Mouse (Mus musculus) kidney, postnatal 0 days (tissue): ENCODE measurements around the gene Supt6. TPM values are rescaled to one million over a fixed set of nuclear protein-coding genes. Genes with fewer than 3 reads are reported as not detected.

Experiments
- ATAC-seq: fragments of 200-750 bp; cut with Nextera tagmentation; replicated peaks from 2 replicates; pipeline ENCODE4 v1.8.0; 2017; ENCODE audit warnings: low read depth, moderate number of reproducible peaks, moderate TSS enrichment, moderate library complexity; ENCODE audit not compliant: low FRiP score
- DNase-seq: peaks from one replicate; pipeline ENCODE4 v3.0.0-alpha.2; 2016; ENCODE audit warnings: low spot score
- H3K27ac ChIP-seq: fragments of 300-500 bp; sonication (generic); 2 replicates; pipeline ENCODE4 v1.5.1; 2014; ENCODE audit warnings: mild to moderate bottlenecking
- H3K27me3 ChIP-seq: fragments of 300-500 bp; sonication (generic); 2 replicates; pipeline ENCODE4 v1.6.1; 2014; ENCODE audit warnings: low read length, mixed read lengths; ENCODE audit not compliant: insufficient read depth
- H3K36me3 ChIP-seq: fragments of 300-500 bp; sonication (generic); 2 replicates; pipeline ENCODE4 v1.6.1; 2014; ENCODE audit warnings: low read length, mixed read lengths; ENCODE audit not compliant: insufficient read depth
- H3K4me1 ChIP-seq: fragments of 300-500 bp; sonication (generic); replicated peaks from 2 replicates; pipeline ENCODE4 v1.6.1; 2014; ENCODE audit warnings: antibody characterized with exemption, low read length, mixed read lengths; ENCODE audit not compliant: insufficient read depth
- H3K4me2 ChIP-seq: fragments of 300-500 bp; sonication (generic); 2 replicates; pipeline ENCODE4 v1.6.1; 2014; ENCODE audit warnings: mild to moderate bottlenecking, low read length, moderate library complexity, mixed read lengths
- H3K4me3 ChIP-seq: fragments of 300-500 bp; sonication (generic); replicated peaks from 2 replicates; pipeline ENCODE4 v1.5.1; 2014; ENCODE audit warnings: low read depth, low read length
- H3K9ac ChIP-seq: fragments of 300-500 bp; sonication (generic); 2 replicates; pipeline ENCODE4 v1.6.1; 2014; ENCODE audit warnings: low read depth, low read length
- H3K9me3 ChIP-seq: fragments of 300-500 bp; sonication (generic); replicated peaks from 2 replicates; pipeline ENCODE4 v1.6.1; 2016; ENCODE audit warnings: low read length, inconsistent platforms, mixed read lengths
- CTCF ChIP-seq: IDR thresholded peaks from 2 replicates; pipeline ENCODE4 v1.5.1; 2016; ENCODE audit warnings: antibody characterized with exemption, low read depth, mild to moderate bottlenecking, moderate library complexity
- WGBS: fragments of 180-500 bp; shearing (Covaris S2); extraction: QIAGEN DNeasy Blood & Tissue Kit; methylation state at CpG from one replicate; pipeline ENCODE4 v1.1.7; 2014; 5-methylcytosine and 5-hydroxymethylcytosine counted together
- polyA plus RNA-seq: library from polyadenylated mRNA; unstranded; fragments of >200 nt; fragmentation: Nextera tagmentation; extraction: Ambion mirVana; gene quantifications from 2 replicates; pipeline ENCODE4 v1.2.1, GENCODE M21; 2015

The Supt6 gene
- polyA plus RNA-seq, 1 experiment from 2014 or later: 14.4 TPM

DNA sequence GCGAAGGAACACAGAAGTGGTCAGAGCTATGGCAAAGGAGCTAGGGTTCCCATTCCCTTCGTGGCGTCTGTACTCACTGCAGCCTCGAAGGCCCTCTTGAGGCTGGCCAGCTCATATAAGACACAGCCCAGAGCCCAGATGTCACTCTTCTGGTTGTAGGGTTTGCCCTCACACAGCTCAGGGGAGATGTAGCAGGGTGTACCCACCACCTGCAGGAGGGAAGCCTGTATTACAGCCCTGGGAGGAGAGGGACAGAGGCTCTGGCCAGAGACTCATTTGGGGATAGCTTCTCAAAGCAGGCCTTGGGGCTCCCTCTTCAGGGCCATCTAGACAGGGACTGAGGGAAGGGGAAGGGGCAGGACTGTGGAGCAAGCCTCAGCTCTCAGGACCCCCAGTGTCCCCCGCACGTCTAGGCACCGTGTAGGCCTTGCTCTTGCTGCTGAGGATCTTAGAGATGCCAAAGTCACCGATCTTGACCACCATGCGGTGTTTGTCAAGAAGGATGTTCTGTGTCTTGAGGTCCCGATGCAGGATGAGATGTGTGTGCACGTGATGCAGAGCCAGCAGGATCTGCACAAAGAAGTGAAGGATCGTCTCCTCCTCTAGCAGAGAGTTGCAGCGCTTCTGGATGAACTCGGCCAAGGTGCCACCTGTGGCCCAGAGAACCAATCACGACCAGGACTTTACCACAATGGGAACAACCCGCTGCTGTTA lies 73.6 kb downstream of the Supt6 start:
- Histone ChIP-seq H3K27ac (no peak overlapping the region), H3K4me3 (no peak overlapping the region), H3K36me3 (peaks cover 5% of the 10 kb centered on the region; the same call in 1 of the 2 replicates), H3K9me3 (no peaks in the 10 kb centered on the region), H3K4me1 (peaks cover 6% of the 10 kb centered on the region; the same call in 1 of the 2 replicates), H3K9ac (no peak overlapping the region), H3K27me3 (no peaks in the 10 kb centered on the region), H3K4me2 (no peak overlapping the region)
- ATAC-seq: no peak
- 86% methylated on average over 16 of the region's 16 CpGs for WGBS
- no peak for DNase-seq
- peak; percentile 61 for TF ChIP-seq CTCF

DNA sequence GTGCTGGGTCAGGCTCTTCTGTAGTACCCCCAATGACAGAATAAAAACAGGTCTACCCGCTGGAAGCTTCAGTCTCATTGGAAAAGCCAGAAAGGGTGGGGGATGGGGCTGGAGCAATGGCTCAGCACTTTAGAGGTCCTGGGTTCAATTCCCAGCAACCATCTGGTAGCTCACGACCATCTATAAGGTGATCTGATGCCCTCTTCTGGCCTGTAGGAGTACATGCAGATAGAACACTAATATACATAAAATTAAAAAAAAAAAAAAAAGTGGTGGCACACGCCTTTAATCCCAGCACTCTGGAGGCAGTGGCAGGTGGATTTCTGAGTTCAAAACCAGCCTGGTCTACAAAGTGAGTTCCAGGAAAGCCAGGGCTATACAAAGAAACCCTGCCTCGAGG lies 74.5 kb downstream of the Supt6 start:
- H3K4me1 ChIP-seq: peaks cover 5% of the 10 kb centered on the region
- H3K9ac ChIP-seq: no peak overlapping the region
- ATAC-seq (no peak), DNase-seq (no peak)
- H3K4me3 ChIP-seq: no peak overlapping the region
- H3K9me3 ChIP-seq: no peaks in the 10 kb centered on the region
- peak; percentile 49; the same call in 1 of the 2 replicates for TF ChIP-seq CTCF
- no peak overlapping the region for H3K27ac ChIP-seq
- peaks cover 5% of the 10 kb centered on the region; the same call in 1 of the 2 replicates for H3K36me3 ChIP-seq
- WGBS: 79% methylated on average over 4 of the region's 4 CpGs
- H3K27me3 ChIP-seq: no peaks in the 10 kb centered on the region
- H3K4me2 ChIP-seq: no peak overlapping the region

DNA sequence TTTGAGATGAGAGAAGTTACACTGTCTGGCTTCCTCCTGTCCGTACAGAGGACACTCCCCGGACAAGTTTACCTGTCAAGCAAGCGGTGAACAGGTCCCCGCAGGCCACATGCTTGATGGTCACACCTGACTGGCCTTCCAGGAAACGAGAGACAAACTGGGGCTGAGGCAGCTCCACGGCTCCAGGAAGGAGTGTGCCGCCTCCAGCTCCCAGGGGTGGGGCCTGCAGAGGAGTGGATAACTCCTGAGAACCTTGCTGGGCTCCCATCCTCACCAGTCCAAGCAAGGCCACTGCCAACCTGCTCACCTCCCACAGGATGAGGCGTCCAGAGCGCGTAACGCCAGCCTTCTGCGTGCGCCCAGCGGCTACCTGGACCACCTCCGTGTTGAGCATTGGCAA lies 75.5 kb downstream of the Supt6 start:
- no peaks in the 10 kb centered on the region for H3K27me3 ChIP-seq
- ATAC-seq: no peak; the same call in 1 of the 2 replicates
- H3K27ac ChIP-seq: no peak overlapping the region
- peaks cover 13% of the 10 kb centered on the region for H3K4me1 ChIP-seq
- peaks cover 5% of the 10 kb centered on the region; the same call in 1 of the 2 replicates for H3K36me3 ChIP-seq
- no peaks in the 10 kb centered on the region for H3K9me3 ChIP-seq
- H3K4me3 ChIP-seq: no peak overlapping the region
- no peak overlapping the region for H3K4me2 ChIP-seq
- 0 out of 2 replicates have a peak overlapping the region, but pooled peaks have one; percentile 8 for H3K9ac ChIP-seq
- DNase-seq: no peak
- WGBS: 72% methylated on average over 15 of the region's 15 CpGs
- TF ChIP-seq CTCF: no peak

DNA sequence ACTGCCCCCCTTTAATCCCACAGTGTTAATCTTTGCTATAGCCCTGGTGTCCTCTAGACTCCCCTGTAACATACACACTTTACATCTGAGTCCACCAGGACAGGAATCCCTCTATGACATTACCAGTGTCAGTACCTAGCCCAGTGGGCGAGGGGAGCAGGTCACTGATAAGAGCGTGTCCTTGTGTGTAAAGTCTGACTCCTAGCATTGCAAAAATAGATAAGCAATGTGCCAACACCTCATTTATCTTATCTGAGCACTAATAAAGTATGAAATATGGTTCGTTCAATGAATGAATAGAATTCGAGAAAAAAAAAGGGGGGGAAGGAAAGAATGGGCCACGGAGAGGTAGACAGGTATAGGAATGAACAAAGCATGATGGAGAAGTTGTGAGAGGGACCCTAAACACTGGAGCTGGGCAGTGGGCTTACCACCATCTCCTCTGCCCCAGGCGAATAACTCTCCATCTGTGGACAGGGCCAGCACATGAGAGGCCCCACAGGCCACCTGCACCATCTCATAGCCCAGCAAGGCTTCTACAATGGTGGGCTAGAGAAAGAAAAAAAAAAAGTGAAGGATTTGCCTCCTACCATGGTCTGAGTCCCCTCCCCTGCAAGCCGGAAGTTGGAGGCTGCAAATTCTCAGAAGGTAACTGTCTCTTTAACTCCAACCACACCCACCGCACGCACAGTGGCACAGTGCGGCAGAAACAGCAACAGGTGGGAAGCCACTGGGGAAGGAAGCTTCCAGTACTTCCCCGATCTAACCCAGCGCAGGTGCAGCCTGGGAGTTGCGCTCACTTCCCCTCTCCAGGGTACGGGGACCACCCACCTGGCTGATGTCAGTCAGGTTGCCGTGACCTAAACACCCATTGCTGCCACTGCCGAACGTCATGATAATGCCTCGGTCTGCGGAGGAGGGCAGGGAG lies 77.0 kb downstream of the Supt6 start:
- peaks cover 9% of the 10 kb centered on the region for H3K4me1 ChIP-seq
- 58% methylated on average over 19 of the region's 19 CpGs for WGBS
- no peak overlapping the region for H3K27ac ChIP-seq
- TF ChIP-seq CTCF: no peak
- H3K27me3 ChIP-seq: no peaks in the 10 kb centered on the region
- no peak overlapping the region for H3K4me3 ChIP-seq
- no peak for DNase-seq
- no peak overlapping the region for H3K9ac ChIP-seq
- peak overlapping the region; percentile 9; the same call in 1 of the 2 replicates for H3K4me2 ChIP-seq
- H3K9me3 ChIP-seq: no peaks in the 10 kb centered on the region
- H3K36me3 ChIP-seq: peaks cover 5% of the 10 kb centered on the region; the same call in 1 of the 2 replicates
- no peak for ATAC-seq

DNA sequence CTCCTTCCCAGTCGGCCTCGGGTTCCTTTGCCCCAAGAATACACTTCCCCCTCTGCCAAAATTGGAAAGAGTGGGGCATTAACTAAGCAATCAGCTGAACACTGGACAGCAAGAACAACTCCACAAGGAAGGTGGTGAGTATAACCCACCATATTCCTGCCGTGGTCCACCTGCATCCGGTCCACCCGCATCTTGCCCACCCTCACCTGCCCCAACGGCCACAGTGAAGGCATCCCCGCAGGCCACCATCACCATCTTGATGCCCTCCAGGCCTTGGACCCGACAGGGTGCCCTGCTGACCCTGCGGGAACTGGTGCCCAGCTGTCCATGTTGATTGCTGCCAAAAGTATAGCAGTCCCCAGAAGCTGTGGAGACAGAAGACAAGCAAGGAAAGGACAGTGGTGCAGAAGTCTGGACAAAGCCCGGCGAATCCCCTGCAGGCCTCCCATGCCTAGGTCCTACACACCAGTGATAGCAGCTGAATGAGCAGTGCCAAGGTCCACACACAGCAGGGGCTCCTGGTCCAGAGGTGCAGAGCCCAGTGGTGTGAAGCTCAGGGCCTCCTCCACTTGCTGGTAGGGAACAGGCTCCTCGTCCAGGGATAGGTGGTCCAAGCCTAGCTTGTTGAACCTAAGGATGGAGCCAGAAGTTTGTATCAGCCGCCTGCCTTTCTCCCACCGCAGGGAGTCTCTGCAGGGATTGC lies 78.4 kb downstream of the Supt6 start:
- DNase-seq: no peak
- no peaks in the 10 kb centered on the region for H3K9me3 ChIP-seq
- no peak for TF ChIP-seq CTCF
- H3K4me1 ChIP-seq: peaks cover 21% of the 10 kb centered on the region
- no peak overlapping the region for H3K27ac ChIP-seq
- no peak overlapping the region for H3K9ac ChIP-seq
- H3K4me2 ChIP-seq: no peak overlapping the region
- H3K36me3 ChIP-seq: peaks cover 3% of the 10 kb centered on the region; the same call in 1 of the 2 replicates
- 93% methylated on average over 14 of the region's 14 CpGs for WGBS
- no peak overlapping the region for H3K4me3 ChIP-seq
- no peak for ATAC-seq
- no peaks in the 10 kb centered on the region for H3K27me3 ChIP-seq

DNA sequence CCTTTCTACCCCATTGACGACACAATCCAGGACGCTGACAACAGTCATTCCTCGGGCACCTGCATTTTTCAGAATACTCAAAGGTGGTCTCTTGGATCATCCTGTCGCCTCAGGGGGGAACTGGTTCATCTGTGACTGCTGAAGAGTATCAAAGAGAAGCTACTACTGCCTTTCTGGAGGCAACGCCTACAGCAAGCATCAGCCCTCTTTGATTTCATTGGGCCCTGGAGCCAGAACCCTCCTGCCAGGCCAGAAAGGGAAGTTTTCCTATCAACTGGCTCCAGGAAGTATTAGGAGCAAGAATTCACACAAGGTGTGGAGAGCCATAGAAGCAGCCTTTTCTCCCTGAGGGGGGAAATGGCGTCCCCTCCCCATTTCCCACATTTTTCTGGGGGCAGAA lies 79.1 kb downstream of the Supt6 start:
- 74% methylated on average over 6 of the region's 6 CpGs for WGBS

More for the DNA sequence above, 79.1 kb downstream of the Supt6 start:
- no peak for TF ChIP-seq CTCF
- Histone ChIP-seq H3K4me3 (no peak overlapping the region), H3K27me3 (no peaks in the 10 kb centered on the region), H3K36me3 (no peaks in the 10 kb centered on the region; the same call in 1 of the 2 replicates), H3K9me3 (no peaks in the 10 kb centered on the region), H3K27ac (peak overlapping the region; percentile 98), H3K4me1 (peaks cover 28% of the 10 kb centered on the region), H3K4me2 (no peak overlapping the region; the same call in 1 of the 2 replicates), H3K9ac (no peak overlapping the region)
- ATAC-seq: no peak
- DNase-seq: no peak
